Mouse (Mus musculus) cerebellum, adult 11-12 months (tissue): ENCODE results near the gene Cyp2d10.
"Not testable (repeated sequence)": the region's sequence is repeated elsewhere in the genome, so short reads cannot be mapped to it uniquely, and the experiment has no call there.

ENCODE experiments used
- DNase-seq: peaks from one replicate; pipeline ENCODE4 v3.0.0; 2022

The Cyp2d10 gene

GRCm38 (mm10) chr15:82395955-82396354 lies 11.0 kb downstream of the Cyp2d10 start:
- DNase-seq: not testable (repeated sequence)

GRCm38 (mm10) chr15:82393922-82394321 lies 13.1 kb downstream of the Cyp2d10 start, which contains the start of gene Cyp2d11:
TSS of gene Cyp2d11 (minus strand) at chr15:82394022.
- not testable (repeated sequence) for DNase-seq

DNA sequence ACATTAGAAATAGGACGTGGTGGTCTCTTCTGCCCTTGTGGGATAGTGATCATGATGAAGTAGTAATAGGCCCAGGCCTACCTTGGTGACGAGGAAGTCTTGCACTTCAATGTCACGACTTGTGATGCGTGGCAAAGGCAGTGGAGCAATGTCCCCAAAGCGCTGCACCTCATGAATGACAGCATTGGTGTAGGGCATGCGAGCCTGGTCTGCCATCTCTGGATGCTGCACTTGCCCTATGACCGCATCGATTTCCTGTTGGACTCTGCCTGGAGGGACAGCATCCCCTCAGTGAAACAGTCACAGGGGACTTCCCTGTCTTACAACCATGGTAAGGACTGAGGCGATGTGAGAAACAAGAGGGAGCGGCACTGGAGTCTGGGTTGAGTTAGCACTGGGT lies 17.1 kb downstream of the Cyp2d10 start:
- not testable (repeated sequence) for DNase-seq

GRCm38 (mm10) chr15:82385729-82386128 lies 21.3 kb downstream of the Cyp2d10 start:
- DNase-seq: no peak

GRCm38 (mm10) chr15:82382441-82382840 lies 24.6 kb downstream of the Cyp2d10 start:
- no peak for DNase-seq

- no peak for DNase-seq
These were observed 26.3 kb downstream of the Cyp2d10 start for GRCm38 (mm10) chr15:82380714-82381062.

DNA sequence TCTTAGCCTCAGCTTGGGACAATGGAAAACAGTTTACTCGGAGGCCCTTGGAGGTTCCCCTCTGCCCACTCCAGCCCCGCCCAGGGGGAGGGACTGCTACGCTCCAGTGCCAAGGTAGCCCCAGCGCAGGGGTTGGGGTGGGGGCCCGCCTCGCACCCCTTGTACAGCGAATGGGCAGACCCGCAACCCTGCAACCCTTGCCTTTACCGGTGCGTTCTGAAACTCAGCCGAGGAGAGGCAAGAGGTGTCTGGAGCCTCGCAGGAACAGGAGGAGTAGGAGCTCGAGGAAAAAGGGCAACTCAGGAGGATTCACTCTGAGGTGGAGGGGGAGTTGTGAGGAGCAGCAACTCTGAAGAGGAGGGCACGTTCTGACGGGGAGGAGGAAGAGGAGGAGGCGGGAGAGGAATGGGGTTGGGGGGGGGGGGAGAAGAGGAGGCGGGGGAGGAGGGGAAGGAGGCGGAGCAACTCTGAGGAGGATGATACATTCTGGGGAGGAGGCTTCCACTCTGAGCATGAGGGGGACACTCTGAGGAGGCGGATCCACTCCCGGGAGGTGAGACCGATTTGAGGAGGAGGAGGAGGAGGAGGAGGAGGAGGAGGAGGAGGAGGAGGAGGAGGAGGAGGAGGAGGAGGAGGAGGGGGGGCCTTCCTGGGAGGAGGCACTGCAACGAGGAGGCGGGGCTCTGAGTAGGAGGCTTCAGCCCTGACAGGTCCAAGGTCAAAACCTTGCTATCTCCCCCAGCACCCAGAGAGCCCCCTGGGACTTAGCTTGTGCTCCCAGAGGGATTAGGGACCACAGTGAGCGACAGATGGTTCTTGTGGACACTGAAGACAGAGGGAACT lies 26.9 kb downstream of the Cyp2d10 start, which contains the start of gene Cyp2d22:
Gene Cyp2d22, minus strand, starts transcription at position 390 of the 843 bp plus-strand sequence.
- peak; percentile 76 for DNase-seq

- no peak for DNase-seq
These were observed 27.5 kb downstream of the Cyp2d10 start for GRCm38 (mm10) chr15:82379511-82379870.

DNA sequence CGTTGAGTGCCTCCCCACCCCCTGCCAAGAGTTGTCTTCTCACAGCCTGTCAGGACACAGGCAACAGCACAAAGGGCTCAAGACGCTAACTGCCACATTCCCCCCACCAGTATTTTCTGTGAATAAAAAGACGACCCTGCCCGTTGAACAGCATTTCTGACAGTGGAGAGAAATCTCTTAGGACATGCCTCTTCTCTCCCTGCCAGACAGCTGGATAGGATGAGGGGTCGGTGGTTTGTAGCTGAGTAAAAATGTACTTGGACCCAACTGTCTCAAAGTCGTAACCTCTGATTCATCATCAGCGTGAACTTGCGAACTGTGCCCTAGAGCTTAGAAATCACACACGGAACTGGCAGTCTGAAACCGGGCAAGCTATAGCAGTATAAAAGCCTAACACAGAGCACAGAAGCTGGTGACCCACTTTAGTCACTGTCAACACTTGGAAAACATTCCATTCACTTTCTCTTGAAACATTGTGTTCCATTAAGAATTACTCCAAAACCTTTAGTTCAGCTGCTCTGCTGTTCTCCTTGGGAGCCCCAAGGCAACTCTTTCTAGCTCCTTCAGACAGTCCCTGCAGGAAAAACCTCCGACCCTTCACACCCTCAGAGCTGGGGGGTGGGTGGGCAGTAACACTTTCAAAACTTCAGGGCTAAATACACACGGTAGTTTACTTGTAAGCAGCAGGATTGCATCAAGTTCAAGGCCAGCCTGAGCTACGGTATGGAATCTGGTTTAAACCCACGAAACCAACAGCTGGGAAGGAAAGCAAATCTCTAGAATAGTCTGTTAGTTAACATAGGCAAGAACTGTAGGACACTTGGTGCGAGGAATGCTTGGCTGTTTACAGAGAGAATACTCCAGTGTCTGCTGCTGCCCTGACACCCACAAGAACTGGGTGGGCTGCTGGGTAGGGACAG lies 28.5 kb downstream of the Cyp2d10 start:
- no peak for DNase-seq

GRCm38 (mm10) chr15:82377701-82378100 lies 29.3 kb downstream of the Cyp2d10 start:
- DNase-seq: no peak

- peak; percentile 39 for DNase-seq
These were observed 30.4 kb downstream of the Cyp2d10 start for GRCm38 (mm10) chr15:82376393-82377138.

DNA sequence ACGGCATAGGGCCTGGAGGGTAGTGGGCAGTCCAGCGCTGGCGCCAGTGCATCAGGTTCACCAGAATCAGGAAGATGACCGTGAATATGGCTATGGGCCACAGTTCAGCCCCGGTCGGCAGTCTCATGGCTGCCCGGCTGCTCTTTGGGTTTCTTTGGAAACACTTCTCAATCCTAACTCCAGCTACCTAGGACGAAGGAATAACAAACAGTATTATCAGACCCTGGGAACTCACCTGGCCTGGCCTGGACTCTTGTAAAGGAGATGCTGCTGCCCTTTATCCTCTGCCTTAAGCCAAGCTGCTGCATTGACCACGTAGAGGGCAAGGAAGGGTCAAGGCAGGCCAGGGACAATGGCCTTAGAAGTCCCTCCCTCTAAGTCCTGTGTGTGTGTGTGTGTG lies 31.1 kb downstream of the Cyp2d10 start:
- DNase-seq: no peak

- no peak for DNase-seq
These were observed 32.6 kb downstream of the Cyp2d10 start for GRCm38 (mm10) chr15:82374437-82374836.

GRCm38 (mm10) chr15:82372991-82373390 lies 34.0 kb downstream of the Cyp2d10 start:
- no peak for DNase-seq

DNA sequence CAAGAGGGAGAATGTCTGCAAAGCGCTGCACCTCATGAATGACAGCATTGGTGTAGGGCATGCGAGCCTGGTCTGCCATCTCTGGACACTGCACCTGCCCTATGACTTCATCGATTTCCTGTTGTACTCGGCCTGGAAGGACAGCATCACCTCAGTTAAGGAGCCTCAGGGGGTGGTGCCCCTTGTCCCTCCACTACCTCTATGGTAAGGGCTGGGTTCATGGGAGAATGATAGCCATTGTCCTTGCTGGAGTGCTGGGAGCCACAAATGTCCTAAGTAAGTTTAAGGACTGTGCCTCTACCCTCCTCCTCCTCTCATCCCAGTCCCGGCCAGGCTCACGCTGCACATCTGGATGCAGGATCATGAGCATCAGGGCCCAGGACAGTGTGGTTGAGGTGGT lies 34.5 kb downstream of the Cyp2d10 start:
- no peak for DNase-seq

GRCm38 (mm10) chr15:82368851-82369250 lies 38.1 kb downstream of the Cyp2d10 start:
- no peak for DNase-seq

DNA sequence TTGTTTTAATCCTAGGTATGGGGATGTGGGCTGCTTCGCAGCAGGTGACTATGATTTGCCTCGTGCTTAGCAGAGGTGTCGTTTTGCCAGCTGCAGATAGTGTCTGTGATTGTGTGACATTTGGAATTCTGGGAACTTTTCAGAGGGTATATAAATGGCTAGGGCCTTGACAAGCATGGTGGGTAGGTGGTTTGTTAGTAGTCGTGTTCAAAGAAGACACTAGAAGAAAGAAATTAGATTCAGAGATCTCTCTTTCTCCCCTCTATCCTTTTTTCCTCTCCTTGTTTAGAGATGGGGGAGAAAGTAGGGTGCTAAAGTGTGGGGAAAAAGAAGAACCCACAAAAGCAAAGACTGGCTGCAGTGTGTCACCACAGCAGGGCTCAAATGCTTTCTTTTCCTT lies 38.8 kb downstream of the Cyp2d10 start:
- no peak for DNase-seq

- not testable (repeated sequence) for DNase-seq
These were observed 42.4 kb downstream of the Cyp2d10 start for GRCm38 (mm10) chr15:82364561-82364960.

- DNase-seq: not testable (repeated sequence)
These were observed 43.2 kb downstream of the Cyp2d10 start for GRCm38 (mm10) chr15:82363801-82364200.

- no peak for DNase-seq
These were observed 44.8 kb downstream of the Cyp2d10 start for GRCm38 (mm10) chr15:82362234-82362633.

GRCm38 (mm10) chr15:82361459-82362018 lies 45.5 kb downstream of the Cyp2d10 start:
- no peak for DNase-seq

GRCm38 (mm10) chr15:82358431-82359260 lies 48.3 kb downstream of the Cyp2d10 start:
- DNase-seq: no peak
